18 mouse cellular contexts compared by ENCODE assay signal in the genomic region with DNA sequence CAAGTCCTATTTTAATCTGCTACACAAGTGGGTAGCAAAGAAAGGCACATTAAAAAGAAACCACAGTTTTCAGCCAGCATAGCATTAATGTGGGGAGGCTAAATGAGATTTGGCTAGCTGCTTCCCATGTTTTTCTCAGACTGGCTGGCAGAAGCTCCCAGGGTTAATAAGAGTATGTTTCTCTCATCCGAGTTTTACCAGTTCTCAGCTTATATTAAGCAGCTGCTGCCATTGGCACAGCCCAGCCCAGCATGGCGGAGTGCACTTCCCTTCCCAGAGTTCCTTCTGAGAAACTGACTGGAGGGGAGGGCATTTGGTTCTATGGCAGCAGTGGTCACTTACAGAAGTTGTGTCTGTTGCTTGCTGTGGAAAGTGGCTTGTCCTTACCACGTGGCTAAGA.
DNase-seq lines count a peak whose midpoint lies in the region; ATAC-seq lines count a peak whose summit lies in the region.
"Had no signal": no experiment of that assay in that cellular context is flagged by ENCODE, and none has a peak within 500 bp of the region (broad histone marks: within the 10 kb centered on the region; RNA-seq: fewer than 3 reads in every experiment).

No protein-coding gene starts in this region.

- no peak overlapping the region for H3K4me2 ChIP-seq in forebrain, embryonic 14.5 days (ENCODE audit: low read length)
- no peak overlapping the region for H3K4me2 ChIP-seq in hindbrain, embryonic 15.5 days
- no peak overlapping the region for H3K4me2 ChIP-seq in neural tube, embryonic 13.5 days
- H3K4me2 ChIP-seq: heart, embryonic 11.5 days; heart, embryonic 15.5 days had no signal

- peaks cover 2% of the 10 kb centered on the region; the same call in 1 of the 2 replicates for H3K4me1 ChIP-seq in forebrain, embryonic 14.5 days (ENCODE audit: control insufficient read depth, insufficient read depth, low read length)
- no peaks in the 10 kb centered on the region for H3K4me1 ChIP-seq in forebrain, embryonic 10.5 days
- H3K4me1 ChIP-seq in hindbrain, embryonic 15.5 days (replicated peaks) = peaks cover 14% of the 10 kb centered on the region; the same call in 1 of the 2 replicates
- no peaks in the 10 kb centered on the region for H3K4me1 ChIP-seq in hindbrain, embryonic 10.5 days (replicated peaks)
- peaks cover 23% of the 10 kb centered on the region for H3K4me1 ChIP-seq in neural tube, embryonic 13.5 days (replicated peaks)
- H3K4me1 ChIP-seq: embryonic facial prominence, embryonic 10.5 days; heart, embryonic 15.5 days had no signal

- peak; percentile 79 for ATAC-seq in forebrain, embryonic 14.5 days
- no peak; the same call in 1 of the 2 replicates for ATAC-seq in hindbrain, embryonic 15.5 days (ENCODE audit: low FRiP score, low read depth)
- no peak for ATAC-seq in neural tube, embryonic 13.5 days (ENCODE audit: low read depth)

- peak overlapping the region; percentile 44; the same call in 1 of the 2 replicates for H3K27ac ChIP-seq in forebrain, embryonic 14.5 days (ENCODE audit: low read depth, low read length)
- no peak overlapping the region for H3K27ac ChIP-seq in forebrain, embryonic 10.5 days
- H3K27ac ChIP-seq in hindbrain, embryonic 15.5 days (replicated peaks) = peak overlapping the region; percentile 56
- no peak overlapping the region for H3K27ac ChIP-seq in hindbrain, embryonic 10.5 days
- peak overlapping the region; percentile 39; the same call in 1 of the 2 replicates for H3K27ac ChIP-seq in neural tube, embryonic 13.5 days (replicated peaks)
- H3K27ac ChIP-seq: embryonic facial prominence, embryonic 10.5 days; heart, adult 2 months; heart, embryonic 15.5 days had no signal

- no peaks in the 10 kb centered on the region for H3K27me3 ChIP-seq in forebrain, embryonic 14.5 days (replicated peaks; ENCODE audit: control insufficient read depth, insufficient read depth, low read length)
- H3K27me3 ChIP-seq in forebrain, embryonic 10.5 days (ENCODE audit: poor library complexity, severe bottlenecking) = no peaks in the 10 kb centered on the region
- H3K27me3 ChIP-seq in hindbrain, embryonic 15.5 days = no peaks in the 10 kb centered on the region
- H3K27me3 ChIP-seq in hindbrain, embryonic 10.5 days (ENCODE audit: insufficient read depth, poor library complexity, severe bottlenecking) = no peaks in the 10 kb centered on the region
- no peaks in the 10 kb centered on the region for H3K27me3 ChIP-seq in neural tube, embryonic 13.5 days
- H3K27me3 ChIP-seq: heart, embryonic 15.5 days had no signal

- 54% methylated on average over 3 of the region's 3 CpGs for WGBS in forebrain, embryonic 14.5 days
- WGBS in forebrain, embryonic 10.5 days = 82% methylated on average over 3 of the region's 3 CpGs
- whole genome bisulfite sequencing in hindbrain, embryonic 15.5 days = 45% methylated on average over 3 of the region's 3 CpGs
- 83% methylated on average over 3 of the region's 3 CpGs for WGBS in hindbrain, embryonic 10.5 days
- 78% methylated on average over 3 of the region's 3 CpGs for WGBS in neural tube, embryonic 13.5 days

- DNase-seq in forebrain, embryonic 14.5 days (ENCODE audit: low spot score) = peak; percentile 82
- no peak for DNase-seq in forebrain, embryonic 10.5 days (ENCODE audit: extremely low spot score, low spot score)
- DNase-seq in hindbrain, embryonic 10.5 days (ENCODE audit: low spot score) = no peak
- no peak for DNase-seq in neural tube, embryonic 10.5 days (ENCODE audit: extremely low spot score, low spot score)
- DNase-seq in cerebellum, postnatal 14 days = no peak
- DNase-seq in adrenal gland, adult 2 months = no peak
- DNase-seq: adrenal gland, postnatal 14 days; cerebellum, adult 18-20 months; cerebellum, adult 9-11 months; gastrocnemius, postnatal 14 days; heart, adult 2 months; heart, postnatal 14 days; kidney, adult 11 months had no signal

- H3K9ac ChIP-seq in forebrain, embryonic 14.5 days (ENCODE audit: low read length) = no peak overlapping the region
- H3K9ac ChIP-seq in hindbrain, embryonic 15.5 days = no peak overlapping the region
- H3K9ac ChIP-seq in neural tube, embryonic 13.5 days = no peak overlapping the region
- H3K9ac ChIP-seq: heart, embryonic 15.5 days had no signal

- H3K4me3 ChIP-seq in forebrain, embryonic 14.5 days (ENCODE audit: low read depth, low read length) = no peak overlapping the region
- no peak overlapping the region for H3K4me3 ChIP-seq in forebrain, embryonic 10.5 days
- H3K4me3 ChIP-seq in hindbrain, embryonic 15.5 days = no peak overlapping the region
- no peak overlapping the region for H3K4me3 ChIP-seq in hindbrain, embryonic 10.5 days
- no peak overlapping the region for H3K4me3 ChIP-seq in neural tube, embryonic 13.5 days
- H3K4me3 ChIP-seq: embryonic facial prominence, embryonic 10.5 days; heart, adult 2 months; heart, embryonic 15.5 days had no signal

- H3K36me3 ChIP-seq in forebrain, embryonic 14.5 days (ENCODE audit: control insufficient read depth, insufficient read depth, low read length) = no peaks in the 10 kb centered on the region
- no peaks in the 10 kb centered on the region for H3K36me3 ChIP-seq in forebrain, embryonic 10.5 days (replicated peaks)
- no peaks in the 10 kb centered on the region for H3K36me3 ChIP-seq in hindbrain, embryonic 15.5 days
- H3K36me3 ChIP-seq in hindbrain, embryonic 10.5 days = no peaks in the 10 kb centered on the region
- H3K36me3 ChIP-seq in neural tube, embryonic 13.5 days = no peaks in the 10 kb centered on the region
- H3K36me3 ChIP-seq: heart, embryonic 15.5 days had no signal

- H3K9me3 ChIP-seq in forebrain, embryonic 14.5 days (replicated peaks; ENCODE audit: control insufficient read depth, low read length) = no peaks in the 10 kb centered on the region
- H3K9me3 ChIP-seq in forebrain, embryonic 10.5 days = no peaks in the 10 kb centered on the region
- H3K9me3 ChIP-seq in hindbrain, embryonic 15.5 days = no peaks in the 10 kb centered on the region
- no peaks in the 10 kb centered on the region for H3K9me3 ChIP-seq in hindbrain, embryonic 10.5 days
- H3K9me3 ChIP-seq in neural tube, embryonic 13.5 days = no peaks in the 10 kb centered on the region
- H3K9me3 ChIP-seq: embryonic facial prominence, embryonic 10.5 days; heart, embryonic 15.5 days had no signal

Comparison
In these comparisons a context has a peak if more than half of its experiments do, and no peak if none do; other contexts are left out.
1. H3K27ac ChIP-seq: peak in forebrain, embryonic 14.5 days (single experiment), hindbrain, embryonic 15.5 days (single experiment) and neural tube, embryonic 13.5 days (single experiment); none in forebrain, embryonic 10.5 days (single experiment) and hindbrain, embryonic 10.5 days (single experiment).